Mouse (Mus musculus) kidney, embryonic 16.5 days (tissue): Measurements from ENCODE around the gene Dnajc9. TPM values are rescaled to one million over a fixed set of nuclear protein-coding genes. Genes with fewer than 3 reads are reported as not detected.
A peak's percentile ranks its signal among the peaks of the same experiment; 100 is the strongest.

Source experiments
- ATAC-seq: fragments of 200-750 bp; cut with Nextera tagmentation; 2 replicates; pipeline ENCODE4 v1.8.0; 2017; ENCODE audit warnings: moderate TSS enrichment; ENCODE audit not compliant: low FRiP score, low TSS enrichment
- H3K27ac ChIP-seq: fragments of 300-500 bp; sonication (generic); 2 replicates; pipeline ENCODE4 v1.5.1; 2014; ENCODE audit warnings: low read length
- H3K27me3 ChIP-seq: fragments of 300-500 bp; sonication (generic); 2 replicates; pipeline ENCODE4 v1.6.1; 2014; ENCODE audit warnings: low read length, control low read depth, mixed read lengths; ENCODE audit not compliant: insufficient read depth
- H3K36me3 ChIP-seq: fragments of 300-500 bp; sonication (generic); 2 replicates; pipeline ENCODE4 v1.6.1; 2014; ENCODE audit warnings: low read length, control low read depth, mixed read lengths; ENCODE audit not compliant: insufficient read depth
- H3K4me1 ChIP-seq: fragments of 300-500 bp; sonication (generic); 2 replicates; pipeline ENCODE4 v1.6.1; 2014; ENCODE audit warnings: low read length, control low read depth, mixed read lengths; ENCODE audit not compliant: insufficient read depth
- H3K4me2 ChIP-seq: fragments of 300-500 bp; sonication (generic); replicated peaks from 2 replicates; pipeline ENCODE4 v1.6.1; 2014; ENCODE audit warnings: low read depth, low read length
- H3K4me3 ChIP-seq: fragments of 300-500 bp; sonication (generic); 2 replicates; pipeline ENCODE4 v1.5.1; 2014; ENCODE audit warnings: mild to moderate bottlenecking, low read length
- H3K9ac ChIP-seq: fragments of 300-500 bp; sonication (generic); replicated peaks from 2 replicates; pipeline ENCODE4 v1.6.1; 2014; ENCODE audit warnings: low read length
- H3K9me3 ChIP-seq: fragments of 300-500 bp; sonication (generic); 2 replicates; pipeline ENCODE4 v1.6.1; 2016; ENCODE audit warnings: low read length, control low read depth
- WGBS: fragments of 180-500 bp; shearing (Covaris S2); extraction: QIAGEN DNeasy Blood & Tissue Kit; methylation state at CpG from one replicate; pipeline ENCODE4 v1.1.7; 2014; 5-methylcytosine and 5-hydroxymethylcytosine counted together
- polyA plus RNA-seq: library from polyadenylated mRNA; unstranded; fragments of >200 nt; fragmentation: Nextera tagmentation; extraction: Ambion mirVana; gene quantifications from 2 replicates; pipeline ENCODE4 v1.2.1, GENCODE M21; 2015

Gene Dnajc9
- polyA plus RNA-seq, 1 experiment from 2014 or later: 184 TPM

- Histone ChIP-seq H3K9ac (no peak overlapping the region), H3K4me1 (peaks cover 5% of the 10 kb centered on the region; the same call in 1 of the 2 replicates), H3K4me2 (no peak overlapping the region), H3K27ac (no peak overlapping the region), H3K9me3 (no peaks in the 10 kb centered on the region), H3K27me3 (no peaks in the 10 kb centered on the region), H3K4me3 (no peak overlapping the region), H3K36me3 (no peaks in the 10 kb centered on the region)
- ATAC-seq: no peak
- 85% methylated on average over 9 of the region's 9 CpGs for whole genome bisulfite sequencing
These were observed 8.5 kb upstream of the Dnajc9 start for GRCm38 (mm10) chr14:20397220-20397619.

GRCm38 (mm10) chr14:20393205-20393913 is 4.6 kb upstream of the Dnajc9 start, which contains the start of gene Mrps16:
TSS of gene Mrps16 (minus strand) at chr14:20393634.
- H3K4me3 ChIP-seq: peak within 1 kb of the TSS; percentile 71

GRCm38 (mm10) chr14:20392326-20392725 is 3.6 kb upstream of the Dnajc9 start:
- ATAC-seq: no peak
- H3K4me1 ChIP-seq: peaks cover 17% of the 10 kb centered on the region
- no peak overlapping the region for H3K9ac ChIP-seq
- H3K4me3 ChIP-seq: peak overlapping the region; percentile 71
- 86% methylated on average over 3 of the region's 4 CpGs for WGBS
- no peaks in the 10 kb centered on the region for H3K27me3 ChIP-seq
- peak overlapping the region; percentile 73 for H3K4me2 ChIP-seq
- no peaks in the 10 kb centered on the region for H3K9me3 ChIP-seq
- H3K27ac ChIP-seq: no peak overlapping the region
- H3K36me3 ChIP-seq: peaks cover 12% of the 10 kb centered on the region; the same call in 1 of the 2 replicates

More at GRCm38 (mm10) chr14:20393205-20393913, 4.6 kb upstream of the Dnajc9 start, which contains the start of gene Mrps16:
- Histone ChIP-seq H3K27ac (peak within 1 kb of the TSS; percentile 91), H3K9ac (peak within 1 kb of the TSS; percentile 87), H3K4me1 (peaks cover 10% of the 10 kb centered on the region; the same call in 1 of the 2 replicates), H3K4me2 (peak within 1 kb of the TSS; percentile 73), H3K36me3 (peaks cover 12% of the 10 kb centered on the region; the same call in 1 of the 2 replicates), H3K9me3 (no peaks in the 10 kb centered on the region), H3K27me3 (no peaks in the 10 kb centered on the region)
- ATAC-seq: peak; percentile 98
- WGBS: under 1% methylated on average over 68 of the region's 68 CpGs

- 86% methylated on average over 8 of the region's 8 CpGs for whole genome bisulfite sequencing
- Histone ChIP-seq H3K9ac (peak overlapping the region; percentile 88; the same call in 1 of the 2 replicates), H3K27ac (no peak overlapping the region), H3K36me3 (peaks cover 12% of the 10 kb centered on the region; the same call in 1 of the 2 replicates), H3K4me3 (peak overlapping the region; percentile 81), H3K4me2 (peak overlapping the region; percentile 84), H3K9me3 (no peaks in the 10 kb centered on the region), H3K4me1 (peaks cover 34% of the 10 kb centered on the region), H3K27me3 (no peaks in the 10 kb centered on the region)
- no peak for ATAC-seq
These were observed 853 bp upstream of the Dnajc9 start for GRCm38 (mm10) chr14:20389446-20390079.

- H3K36me3 ChIP-seq: peaks cover 32% of the 10 kb centered on the region
- no peaks in the 10 kb centered on the region for H3K4me1 ChIP-seq
- H3K4me3 ChIP-seq: no peak overlapping the region
- no peaks in the 10 kb centered on the region for H3K9me3 ChIP-seq
- ATAC-seq: no peak
- H3K4me2 ChIP-seq: no peak overlapping the region
- H3K27me3 ChIP-seq: no peaks in the 10 kb centered on the region
- 83% methylated on average over 9 of the region's 9 CpGs for WGBS
- H3K9ac ChIP-seq: no peak overlapping the region
- no peak overlapping the region for H3K27ac ChIP-seq
These were observed 8.8 kb downstream of the Dnajc9 start for GRCm38 (mm10) chr14:20379753-20380430.

- Histone ChIP-seq H3K27me3 (no peaks in the 10 kb centered on the region), H3K36me3 (peaks cover 35% of the 10 kb centered on the region), H3K4me1 (no peaks in the 10 kb centered on the region), H3K9me3 (no peaks in the 10 kb centered on the region), H3K27ac (no peak overlapping the region), H3K4me2 (no peak overlapping the region), H3K4me3 (no peak overlapping the region), H3K9ac (no peak overlapping the region)
- no peak for ATAC-seq
- 82% methylated on average over 5 of the region's 5 CpGs for WGBS
These were observed 9.5 kb downstream of the Dnajc9 start for GRCm38 (mm10) chr14:20379087-20379640.

GRCm38 (mm10) chr14:20378313-20379061 is 10.2 kb downstream of the Dnajc9 start:
- 44% methylated on average over 13 of the region's 13 CpGs for WGBS
- peaks cover 35% of the 10 kb centered on the region for H3K36me3 ChIP-seq

GRCm38 (mm10) chr14:20377112-20377521 is 11.6 kb downstream of the Dnajc9 start:
- no peak overlapping the region for H3K9ac ChIP-seq
- H3K27me3 ChIP-seq: no peaks in the 10 kb centered on the region
- no peak overlapping the region for H3K4me3 ChIP-seq
- 73% methylated on average over 4 of the region's 4 CpGs for WGBS
- H3K9me3 ChIP-seq: no peaks in the 10 kb centered on the region
- H3K4me1 ChIP-seq: no peaks in the 10 kb centered on the region
- no peak overlapping the region for H3K27ac ChIP-seq
- no peak overlapping the region for H3K4me2 ChIP-seq
- peaks cover 38% of the 10 kb centered on the region for H3K36me3 ChIP-seq
- no peak for ATAC-seq

More at GRCm38 (mm10) chr14:20378313-20379061, 10.2 kb downstream of the Dnajc9 start:
- Histone ChIP-seq H3K9ac (no peak overlapping the region), H3K9me3 (no peaks in the 10 kb centered on the region), H3K4me1 (no peaks in the 10 kb centered on the region), H3K27me3 (no peaks in the 10 kb centered on the region), H3K27ac (no peak overlapping the region), H3K4me2 (no peak overlapping the region), H3K4me3 (no peak overlapping the region)
- ATAC-seq: peak; percentile 71; the same call in 1 of the 2 replicates

- H3K36me3 ChIP-seq: peaks cover 36% of the 10 kb centered on the region
These were observed 16.9 kb downstream of the Dnajc9 start for GRCm38 (mm10) chr14:20371854-20372253.

More at GRCm38 (mm10) chr14:20371854-20372253, 16.9 kb downstream of the Dnajc9 start:
- Histone ChIP-seq H3K4me3 (no peak overlapping the region), H3K9ac (no peak overlapping the region), H3K9me3 (no peaks in the 10 kb centered on the region), H3K4me2 (no peak overlapping the region), H3K4me1 (no peaks in the 10 kb centered on the region), H3K27me3 (no peaks in the 10 kb centered on the region), H3K27ac (peak overlapping the region; percentile 23; the same call in 1 of the 2 replicates)
- 90% methylated on average over 1 of the region's 1 CpGs for WGBS
- ATAC-seq: no peak
